Mouse (Mus musculus): ENCODE results near the gene Lrrk1. TPM values are rescaled to one million over a fixed set of nuclear protein-coding genes. Genes with fewer than 3 reads are reported as not detected.

Lrrk1 gene
- total RNA-seq, 2 experiments from 2014 or later: 3.8 to 4.2 TPM

GRCm38 (mm10) chr7:66246716-66247235 is 141.4 kb downstream of the Lrrk1 start:
- DNase-seq (ENCODE audit: extremely low spot score in 1 of 2, low spot score in 2 of 2): peak in 1 of 2 experiments; percentile 18
- intact Hi-C loops (cut with DNase I): no loop called here

GRCm38 (mm10) chr7:66245646-66246045 is 142.5 kb downstream of the Lrrk1 start:
- peak in 1 of 2 experiments; percentile 9 for DNase-seq (ENCODE audit: extremely low spot score in 1 of 2, low spot score in 2 of 2)
- intact Hi-C loops (cut with DNase I): no loop called here

- intact Hi-C loops (cut with DNase I): loop anchor here (5.0 kb wide), 1 partner anchor 67 kb away; no protein-coding TSS in a partner anchor
- DNase-seq (ENCODE audit: extremely low spot score in 1 of 2, low spot score in 2 of 2): peak in 1 of 2 experiments; percentile 11
Measured at GRCm38 (mm10) chr7:66243766-66244325, 144.3 kb downstream of the Lrrk1 start.

- DNase-seq (ENCODE audit: extremely low spot score in 1 of 2, low spot score in 2 of 2): no peak
- intact Hi-C loops (cut with DNase I): loop anchor here (5.0 kb wide), 1 partner anchor 65 kb away; no protein-coding TSS in a partner anchor
Measured at GRCm38 (mm10) chr7:66241855-66242412, 146.2 kb downstream of the Lrrk1 start.

GRCm38 (mm10) chr7:66238157-66238556 is 150.0 kb downstream of the Lrrk1 start:
- intact Hi-C loops (cut with DNase I): no loop called here
- DNase-seq (ENCODE audit: extremely low spot score in 1 of 2, low spot score in 2 of 2): no peak

GRCm38 (mm10) chr7:66233947-66234516 is 154.1 kb downstream of the Lrrk1 start:
- no peak for DNase-seq (ENCODE audit: extremely low spot score in 1 of 2, low spot score in 2 of 2)

GRCm38 (mm10) chr7:66233141-66233946 is 154.8 kb downstream of the Lrrk1 start:
- intact Hi-C loops (cut with DNase I): no loop called here
- no peak for DNase-seq (ENCODE audit: extremely low spot score in 1 of 2, low spot score in 2 of 2)

More at GRCm38 (mm10) chr7:66233947-66234516, 154.1 kb downstream of the Lrrk1 start:
- intact Hi-C loops (cut with DNase I): no loop called here

GRCm38 (mm10) chr7:66231861-66232260 is 156.3 kb downstream of the Lrrk1 start:
- intact Hi-C loops (cut with DNase I): no loop called here
- no peak for DNase-seq (ENCODE audit: extremely low spot score in 1 of 2, low spot score in 2 of 2)

GRCm38 (mm10) chr7:66230638-66231550 is 157.3 kb downstream of the Lrrk1 start:
- intact Hi-C loops (cut with DNase I): no loop called here
- DNase-seq (ENCODE audit: extremely low spot score in 1 of 2, low spot score in 2 of 2): peak; percentile 13 to 51

GRCm38 (mm10) chr7:66230246-66230637 is 157.9 kb downstream of the Lrrk1 start:
- no peak for DNase-seq (ENCODE audit: extremely low spot score in 1 of 2, low spot score in 2 of 2)
- intact Hi-C loops (cut with DNase I): no loop called here

GRCm38 (mm10) chr7:66229433-66229832 is 158.7 kb downstream of the Lrrk1 start:
- intact Hi-C loops (cut with DNase I): no loop called here
- DNase-seq (ENCODE audit: extremely low spot score in 1 of 2, low spot score in 2 of 2): no peak

- intact Hi-C loops (cut with DNase I): no loop called here
- no peak for DNase-seq (ENCODE audit: extremely low spot score in 1 of 2, low spot score in 2 of 2)
Measured at GRCm38 (mm10) chr7:66228610-66228920, 159.6 kb downstream of the Lrrk1 start.

- no peak for DNase-seq (ENCODE audit: extremely low spot score in 1 of 2, low spot score in 2 of 2)
- intact Hi-C loops (cut with DNase I): no loop called here
Measured at GRCm38 (mm10) chr7:66227814-66228609, 160.1 kb downstream of the Lrrk1 start.

GRCm38 (mm10) chr7:66225881-66226280 is 162.3 kb downstream of the Lrrk1 start:
- DNase-seq (ENCODE audit: extremely low spot score in 1 of 2, low spot score in 2 of 2): no peak
- intact Hi-C loops (cut with DNase I): no loop called here

GRCm38 (mm10) chr7:66224541-66224940 is 163.6 kb downstream of the Lrrk1 start:
- DNase-seq (ENCODE audit: extremely low spot score in 1 of 2, low spot score in 2 of 2): no peak
- intact Hi-C loops (cut with DNase I): no loop called here

- intact Hi-C loops (cut with DNase I): no loop called here
- no peak for DNase-seq (ENCODE audit: extremely low spot score in 1 of 2, low spot score in 2 of 2)
Measured at GRCm38 (mm10) chr7:66223731-66224130, 164.4 kb downstream of the Lrrk1 start.

- intact Hi-C loops (cut with DNase I): no loop called here
- no peak for DNase-seq (ENCODE audit: extremely low spot score in 1 of 2, low spot score in 2 of 2)
Measured at GRCm38 (mm10) chr7:66222621-66223091, 165.5 kb downstream of the Lrrk1 start.

GRCm38 (mm10) chr7:66219794-66220227 is 168.3 kb downstream of the Lrrk1 start:
- intact Hi-C loops (cut with DNase I): no loop called here
- DNase-seq (ENCODE audit: extremely low spot score in 1 of 2, low spot score in 2 of 2): no peak

Data from left cerebral cortex, postnatal 10 days (tissue).